Comparison of ENCODE assay signal across 16 mouse cellular contexts in the genomic region with DNA sequence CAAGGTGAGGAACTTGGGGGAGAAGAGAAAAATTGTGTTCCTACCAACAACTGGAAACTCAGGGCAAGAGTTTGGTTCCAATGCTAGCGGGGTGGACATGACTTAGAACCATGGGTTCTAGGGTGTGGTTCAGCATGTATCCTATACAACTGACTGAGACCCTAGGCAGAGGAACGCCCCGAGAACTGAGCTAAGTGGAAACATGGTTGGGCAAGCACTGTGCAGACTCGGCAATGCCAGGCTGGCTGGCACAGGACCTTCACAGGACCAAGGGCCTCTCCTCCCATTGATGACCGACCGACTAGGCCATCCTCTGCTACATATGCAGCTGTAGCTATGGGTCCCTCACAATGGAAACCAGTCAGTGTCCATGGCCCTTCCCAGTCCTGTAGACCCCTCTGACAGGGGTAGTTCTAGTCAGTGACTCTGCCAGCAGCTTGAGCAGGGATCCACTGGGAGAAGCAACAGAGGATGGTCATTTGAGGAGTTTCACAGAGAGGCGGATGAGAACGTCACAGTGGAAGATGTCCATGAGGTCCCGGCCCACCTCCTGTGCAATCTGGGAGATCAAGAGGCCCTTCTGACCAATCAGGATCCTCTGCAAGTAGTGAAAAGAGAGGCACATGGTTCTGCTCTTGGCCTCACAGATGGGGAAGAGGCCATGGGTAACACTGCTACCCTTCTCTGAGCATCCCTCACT. TPM values are rescaled to one million over a fixed set of nuclear protein-coding genes. Genes with fewer than 3 reads are reported as not detected.
A peak's percentile ranks its signal among the peaks of the same experiment; 100 is the strongest.
DNase-seq lines count a peak whose midpoint lies in the region; ATAC-seq and TF ChIP-seq lines count a peak whose summit lies in the region.
"Had no signal": no experiment of that assay in that cellular context is flagged by ENCODE, and none has a peak within 500 bp of the region (broad histone marks: within the 10 kb centered on the region; RNA-seq: fewer than 3 reads in every experiment).

No protein-coding gene starts in this region.

- no peak for TF ChIP-seq CTCF in intestine, postnatal 0 days (IDR thresholded peaks at IDR 0.05; ENCODE audit: low read depth)

- peaks cover 31% of the 10 kb centered on the region for H3K36me3 ChIP-seq in intestine, embryonic 15.5 days
- peaks cover 41% of the 10 kb centered on the region for H3K36me3 ChIP-seq in intestine, postnatal 0 days (ENCODE audit: control insufficient read depth, insufficient read depth)
- H3K36me3 ChIP-seq in liver, embryonic 13.5 days: peaks cover 59% of the 10 kb centered on the region

- WGBS in intestine, embryonic 15.5 days: 96% methylated on average over 9 of the region's 9 CpGs
- 97% methylated on average over 9 of the region's 9 CpGs for WGBS in intestine, postnatal 0 days
- 38% methylated on average over 9 of the region's 9 CpGs for WGBS in liver, embryonic 13.5 days (ENCODE audit: insufficient replicate concordance)

- DNase-seq in c-Kit-positive CD71-positive TER-119-positive erythroid progenitor cells, embryonic 14.5 days (ENCODE audit: low spot score): peak; percentile 92
- DNase-seq in liver, embryonic 13.5 days: peak; percentile 84
- peak; percentile 44 to 49 for DNase-seq in spleen, postnatal 14 days (ENCODE audit: low spot score in 2 of 2)
- DNase-seq in MN1 (ENCODE audit: low spot score): no peak
- no peak for DNase-seq in urinary bladder, postnatal 10 days (ENCODE audit: low spot score)
- DNase-seq in kidney, adult 9 months: no peak
- DNase-seq: adrenal gland, postnatal 14 days; cerebellum, postnatal 36 days; gastrocnemius, postnatal 14 days; kidney, adult 2 months; layer of hippocampus, postnatal 36 days had no signal

- no peak overlapping the region for H3K27ac ChIP-seq in intestine, embryonic 15.5 days
- no peak overlapping the region for H3K27ac ChIP-seq in intestine, postnatal 0 days (ENCODE audit: low read depth, low read length)
- peak overlapping the region; percentile 100 for H3K27ac ChIP-seq in liver, embryonic 13.5 days
- H3K27ac ChIP-seq: embryonic facial prominence, embryonic 10.5 days; heart, embryonic 15.5 days; hindbrain, embryonic 14.5 days had no signal

- H3K27me3 ChIP-seq in intestine, embryonic 15.5 days (replicated peaks): no peaks in the 10 kb centered on the region
- no peaks in the 10 kb centered on the region for H3K27me3 ChIP-seq in intestine, postnatal 0 days (replicated peaks; ENCODE audit: control insufficient read depth, insufficient read depth, low read length)
- H3K27me3 ChIP-seq in liver, embryonic 13.5 days: no peaks in the 10 kb centered on the region
- H3K27me3 ChIP-seq: heart, embryonic 15.5 days had no signal

- H3K4me1 ChIP-seq in intestine, embryonic 15.5 days (replicated peaks): no peaks in the 10 kb centered on the region
- H3K4me1 ChIP-seq in intestine, postnatal 0 days (replicated peaks; ENCODE audit: control insufficient read depth, insufficient read depth, low read length): no peaks in the 10 kb centered on the region
- peaks cover 72% of the 10 kb centered on the region for H3K4me1 ChIP-seq in liver, embryonic 13.5 days (replicated peaks)
- H3K4me1 ChIP-seq: heart, embryonic 15.5 days had no signal

- H3K4me3 ChIP-seq in intestine, embryonic 15.5 days (replicated peaks): no peak overlapping the region
- H3K4me3 ChIP-seq in intestine, postnatal 0 days (ENCODE audit: low read depth, low read length): no peak overlapping the region
- H3K4me3 ChIP-seq in liver, embryonic 13.5 days (replicated peaks): peak overlapping the region; percentile 72
- H3K4me3 ChIP-seq: heart, embryonic 15.5 days had no signal

- no peaks in the 10 kb centered on the region for H3K9me3 ChIP-seq in intestine, embryonic 15.5 days
- H3K9me3 ChIP-seq in intestine, postnatal 0 days (ENCODE audit: control insufficient read depth): no peaks in the 10 kb centered on the region
- H3K9me3 ChIP-seq in liver, embryonic 13.5 days (replicated peaks): no peaks in the 10 kb centered on the region
- H3K9me3 ChIP-seq: embryonic facial prominence, embryonic 10.5 days; heart, embryonic 15.5 days had no signal

- peak; percentile 57; the same call in 1 of the 2 replicates for ATAC-seq in intestine, embryonic 15.5 days
- no peak for ATAC-seq in intestine, postnatal 0 days
- peak; percentile 73 for ATAC-seq in liver, embryonic 13.5 days (ENCODE audit: low read depth)

- no peak overlapping the region for H3K9ac ChIP-seq in intestine, embryonic 15.5 days
- no peak overlapping the region for H3K9ac ChIP-seq in intestine, postnatal 0 days (ENCODE audit: low read depth, low read length)
- H3K9ac ChIP-seq in liver, embryonic 13.5 days: peak overlapping the region; percentile 98
- H3K9ac ChIP-seq: heart, embryonic 15.5 days; hindbrain, embryonic 14.5 days had no signal

- H3K4me2 ChIP-seq in intestine, embryonic 15.5 days (replicated peaks): no peak overlapping the region
- H3K4me2 ChIP-seq in intestine, postnatal 0 days (replicated peaks; ENCODE audit: low read depth): no peak overlapping the region
- peak overlapping the region; percentile 79 for H3K4me2 ChIP-seq in liver, embryonic 13.5 days
- H3K4me2 ChIP-seq: heart, embryonic 15.5 days; hindbrain, embryonic 14.5 days had no signal

RNA-seq across cellular contexts. Expression of gene Eral1, which starts 6.5 kb away (rescaled TPM):
- polyA plus RNA-seq in intestine, embryonic 15.5 days (2015; fragmentation: Nextera tagmentation; extraction: Ambion mirVana): 30.8 and 31.6 TPM in 2 replicates
- 12.2 and 13.0 TPM in 2 replicates for polyA plus RNA-seq in intestine, postnatal 0 days (2015; fragmentation: Nextera tagmentation; extraction: Ambion mirVana)
- polyA plus RNA-seq in liver, embryonic 13.5 days (2015; fragmentation: Nextera tagmentation; extraction: Ambion mirVana): 19.1 and 20.2 TPM in 2 replicates

RNA-seq across cellular contexts. Expression of gene Fam222b, which starts 20.7 kb away (rescaled TPM):
- 13.1 and 13.3 TPM in 2 replicates for polyA plus RNA-seq in intestine, embryonic 15.5 days (2015; fragmentation: Nextera tagmentation; extraction: Ambion mirVana)
- polyA plus RNA-seq in intestine, postnatal 0 days (2015; fragmentation: Nextera tagmentation; extraction: Ambion mirVana): 10.6 and 11.5 TPM in 2 replicates
- polyA plus RNA-seq in liver, embryonic 13.5 days (2015; fragmentation: Nextera tagmentation; extraction: Ambion mirVana): 3.7 and 5.5 TPM in 2 replicates

RNA-seq across cellular contexts. Expression of gene Flot2, which starts 36.0 kb away (rescaled TPM):
- 44.0 and 44.2 TPM in 2 replicates for polyA plus RNA-seq in intestine, embryonic 15.5 days (2015; fragmentation: Nextera tagmentation; extraction: Ambion mirVana)
- 23.0 and 23.3 TPM in 2 replicates for polyA plus RNA-seq in intestine, postnatal 0 days (2015; fragmentation: Nextera tagmentation; extraction: Ambion mirVana)
- polyA plus RNA-seq in liver, embryonic 13.5 days (2015; fragmentation: Nextera tagmentation; extraction: Ambion mirVana): 24.6 and 27.1 TPM in 2 replicates

RNA-seq across cellular contexts. Expression of gene Dhrs13, which starts 41.6 kb away (rescaled TPM):
- 18.0 and 18.3 TPM in 2 replicates for polyA plus RNA-seq in intestine, embryonic 15.5 days (2015; fragmentation: Nextera tagmentation; extraction: Ambion mirVana)
- 4.4 and 5.2 TPM in 2 replicates for polyA plus RNA-seq in intestine, postnatal 0 days (2015; fragmentation: Nextera tagmentation; extraction: Ambion mirVana)
- polyA plus RNA-seq in liver, embryonic 13.5 days (2015; fragmentation: Nextera tagmentation; extraction: Ambion mirVana): 18.2 and 19.3 TPM in 2 replicates

Comparison
In these comparisons a context has a peak if more than half of its experiments do, and no peak if none do; other contexts are left out.
1. DNase-seq: peak in c-Kit-positive CD71-positive TER-119-positive erythroid progenitor cells, embryonic 14.5 days (single experiment), liver, embryonic 13.5 days (single experiment) and spleen, postnatal 14 days (2 of 2); none in MN1 (single experiment), urinary bladder, postnatal 10 days (single experiment) and kidney, adult 9 months (single experiment).